Mouse (Mus musculus) embryonic stem cell, embryonic (primary cell): ENCODE results near the gene Sycn.

ENCODE experiments used
- CTCF ChIA-PET, 4 experiments: fragments of 300-600 bp in 2 of 4; fragments of 350-600 bp in 2 of 4; sonication (Branson Sonifier 250); formaldehyde crosslinking; loops; one replicate each; lab custom pipeline; 2022; ENCODE audit warnings: inconsistent platforms in 2 of 4; lab: Charles Lee
- POLR2A ChIA-PET, 4 experiments: fragments of 300-600 bp in 2 of 4; fragments of 350-600 bp in 2 of 4; sonication (Branson Sonifier 250); formaldehyde crosslinking; loops; one replicate each; lab custom pipeline; 2022; ENCODE audit warnings: antibody characterized with exemption in 4 of 4, inconsistent platforms in 1 of 4; lab: Charles Lee

Sycn gene

DNA sequence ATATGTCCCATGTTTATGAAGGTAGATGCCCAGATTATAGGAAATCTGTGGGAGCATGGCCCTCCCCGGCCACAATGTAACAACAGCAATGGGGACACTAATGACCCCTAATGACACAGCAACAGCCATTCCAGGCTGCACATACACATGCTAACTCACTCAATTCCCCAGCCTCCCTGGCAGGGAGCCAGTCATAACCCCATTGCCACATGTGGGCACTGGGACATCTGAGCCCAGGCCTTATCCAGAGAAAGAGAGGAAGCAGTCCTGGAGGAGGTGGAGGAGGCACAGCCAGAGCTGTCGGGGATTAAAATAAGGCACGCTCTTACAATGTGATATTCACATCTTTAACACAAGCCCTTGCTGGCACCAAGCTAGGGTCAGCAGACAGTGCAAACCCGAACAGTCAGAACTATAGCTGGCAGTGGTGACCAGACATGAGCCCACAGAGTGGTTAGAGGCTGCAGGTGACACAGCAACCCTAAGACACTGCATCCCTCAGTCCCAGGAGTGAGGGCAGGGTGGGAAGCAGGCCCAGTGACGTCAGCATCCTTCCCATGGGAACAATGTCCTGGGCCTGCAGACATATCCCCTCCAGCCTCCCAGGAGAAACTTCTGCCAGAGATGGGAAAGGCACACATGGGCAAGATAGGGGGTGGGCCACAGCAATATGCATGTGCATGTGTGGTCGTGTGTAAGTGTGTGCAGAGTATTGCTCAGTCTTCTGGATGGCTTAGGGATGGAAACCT is 46.2 kb downstream of the Sycn start:
- POLR2A ChIA-PET, result interaction anchor here in 2 of 4 experiments (0.6 to 5.8 kb wide), 4 partner anchors 8 to 132 kb away, joined by 3 to 35 read pairs (median 4); partner anchors contain the start of genes Pak4 (in 1 of the 2) and Samd4b (in 1 of the 2)
- CTCF ChIA-PET, result interaction anchor here in 1 of 4 experiments (0.6 kb wide), 1 partner anchor 150 kb away, joined by 3 read pairs; the partner anchor contains the start of gene Gmfg

DNA sequence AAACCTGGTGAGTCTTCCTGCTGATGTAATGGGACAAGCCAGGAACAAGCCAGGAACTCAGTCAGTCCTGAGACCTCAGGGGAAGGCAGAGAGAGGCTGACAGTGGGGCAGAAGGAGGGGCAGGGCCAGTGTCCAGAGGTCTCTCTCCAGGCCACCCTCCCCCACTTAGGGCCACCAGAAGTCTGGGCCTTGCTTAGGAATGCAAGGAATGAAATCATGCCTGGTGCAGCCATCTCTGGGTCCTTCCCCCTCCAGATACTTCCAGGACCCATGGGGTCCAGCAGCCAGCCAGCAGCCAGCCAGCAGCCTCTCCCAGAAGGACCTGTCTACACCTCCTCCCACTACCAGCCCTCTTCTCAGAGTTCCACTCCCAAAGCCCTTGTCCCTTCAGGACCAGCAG is 47.0 kb downstream of the Sycn start:
- ChIA-PET POLR2A (interaction anchor here in 3 of 4 experiments (0.6 to 5.8 kb wide), 5 partner anchors 9 to 10 kb away, joined by 4 to 35 read pairs (median 4); partner anchors contain the start of genes Pak4 (in 1 of the 3) and Samd4b (in 1 of the 3)), CTCF (no interaction called here)
